Mouse (Mus musculus): ENCODE results near the gene Egf. TPM values are rescaled to one million over a fixed set of nuclear protein-coding genes. Genes with fewer than 3 reads are reported as not detected.

Gene Egf
- polyA plus RNA-seq, 1 experiment: 4.1 TPM

DNA sequence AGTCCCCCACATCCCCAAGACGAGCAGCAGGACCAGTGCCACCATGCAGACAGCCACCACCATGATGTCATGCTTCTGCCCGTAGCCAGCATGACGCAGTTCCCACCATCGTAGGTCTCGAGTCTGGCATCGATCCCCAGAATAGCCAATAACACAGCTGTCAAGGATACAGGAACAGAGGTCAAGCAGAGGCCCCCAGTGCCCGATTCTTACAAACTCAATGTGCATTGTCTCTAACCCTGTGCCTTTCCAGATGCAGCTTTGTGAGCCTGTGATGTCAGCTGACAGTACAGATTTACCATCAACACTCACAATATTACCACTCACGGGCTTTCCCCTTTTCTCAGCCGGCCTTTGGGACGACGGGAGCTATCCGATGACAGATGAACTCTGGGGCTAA is 68.9 kb downstream of the Egf start:
- DNase-seq: no peak
- TF ChIP-seq POLR2A (IDR thresholded peaks at IDR 0.05; ENCODE audit: control insufficient read depth, extremely low read depth, insufficient read depth, low read length, poor library complexity) (no peak), CTCF (IDR thresholded peaks at IDR 0.05; ENCODE audit: borderline replicate concordance, control insufficient read depth, extremely low read depth, insufficient read depth, low read length, poor library complexity) (no peak)
- H3K27ac ChIP-seq (ENCODE audit: control insufficient read depth, insufficient read depth, low read length): no peak overlapping the region
- no peak overlapping the region for H3K4me3 ChIP-seq (ENCODE audit: control insufficient read depth, insufficient read depth, low read length)
- 96% methylated on average over 12 of the region's 12 CpGs for WGBS
- no peaks in the 10 kb centered on the region for H3K4me1 ChIP-seq (replicated peaks; ENCODE audit: control insufficient read depth, insufficient read depth, low read length)
- H3K36me3 ChIP-seq (ENCODE audit: control insufficient read depth, insufficient read depth, low read length): no peaks in the 10 kb centered on the region
- H3K27me3 ChIP-seq (ENCODE audit: control insufficient read depth, insufficient read depth, low read length): no peaks in the 10 kb centered on the region

DNA sequence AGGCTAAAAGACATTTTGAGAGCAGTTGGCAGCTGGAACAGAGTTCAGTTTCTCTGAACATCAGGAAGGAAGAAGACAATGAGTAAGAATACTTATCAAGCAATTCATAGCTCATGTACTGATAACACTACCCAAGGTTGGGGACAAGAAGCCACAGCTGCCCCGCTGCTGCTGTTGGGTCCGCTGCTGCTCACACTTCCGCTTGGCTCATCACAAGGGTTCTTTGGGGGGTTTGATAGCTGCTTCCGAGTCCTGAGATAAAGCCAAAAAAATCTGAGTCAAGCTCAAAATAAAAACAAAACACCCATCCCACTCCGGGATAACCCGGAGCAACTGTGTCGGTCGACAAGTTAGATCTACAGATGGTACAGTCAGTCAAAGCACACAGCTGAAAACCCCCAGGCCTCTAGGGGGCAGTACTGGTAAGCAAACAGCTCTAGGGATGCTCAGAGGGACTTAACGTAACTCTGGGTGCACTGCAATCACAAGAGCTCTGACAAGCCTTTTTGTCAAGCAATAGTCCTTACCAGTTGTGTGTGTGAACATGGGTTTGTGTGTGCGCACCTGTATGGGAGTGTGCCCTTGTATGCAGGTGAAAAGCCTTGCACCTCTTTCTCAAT is 71.9 kb downstream of the Egf start:
- Histone ChIP-seq H3K27ac (ENCODE audit: control insufficient read depth, insufficient read depth, low read length) (no peak overlapping the region), H3K27me3 (ENCODE audit: control insufficient read depth, insufficient read depth, low read length) (no peaks in the 10 kb centered on the region), H3K36me3 (ENCODE audit: control insufficient read depth, insufficient read depth, low read length) (no peaks in the 10 kb centered on the region), H3K4me3 (ENCODE audit: control insufficient read depth, insufficient read depth, low read length) (no peak overlapping the region), H3K4me1 (replicated peaks; ENCODE audit: control insufficient read depth, insufficient read depth, low read length) (no peaks in the 10 kb centered on the region)
- TF ChIP-seq CTCF (IDR thresholded peaks at IDR 0.05; ENCODE audit: borderline replicate concordance, control insufficient read depth, extremely low read depth, insufficient read depth, low read length, poor library complexity) (no peak), POLR2A (IDR thresholded peaks at IDR 0.05; ENCODE audit: control insufficient read depth, extremely low read depth, insufficient read depth, low read length, poor library complexity) (no peak)
- 95% methylated on average over 10 of the region's 10 CpGs for WGBS
- peak; percentile 40 for DNase-seq

DNA sequence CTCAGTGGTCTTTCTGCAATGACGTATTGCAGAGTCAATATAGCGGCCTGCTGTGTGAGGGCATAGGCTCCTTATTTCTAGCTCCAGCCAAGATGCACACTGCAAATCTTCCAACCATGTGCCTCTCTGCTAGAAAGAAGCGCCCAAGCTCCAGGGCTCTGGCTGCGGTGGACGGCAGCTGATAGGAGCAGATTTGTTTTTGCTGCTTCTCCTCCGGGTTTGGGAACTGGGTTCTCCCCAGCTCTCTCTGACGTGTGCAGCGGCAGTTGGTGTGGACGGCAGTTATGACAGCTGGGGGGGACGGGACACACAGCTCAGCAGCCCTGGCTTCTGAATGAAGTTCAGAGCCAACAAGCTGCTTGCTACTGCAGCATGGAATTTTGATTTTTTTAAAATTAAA is 72.7 kb downstream of the Egf start:
- no peaks in the 10 kb centered on the region for H3K36me3 ChIP-seq (ENCODE audit: control insufficient read depth, insufficient read depth, low read length)
- H3K4me3 ChIP-seq (ENCODE audit: control insufficient read depth, insufficient read depth, low read length): no peak overlapping the region
- DNase-seq: no peak
- no peaks in the 10 kb centered on the region for H3K4me1 ChIP-seq (replicated peaks; ENCODE audit: control insufficient read depth, insufficient read depth, low read length)
- WGBS: 96% methylated on average over 10 of the region's 10 CpGs
- H3K27ac ChIP-seq (ENCODE audit: control insufficient read depth, insufficient read depth, low read length): no peak overlapping the region
- H3K27me3 ChIP-seq (ENCODE audit: control insufficient read depth, insufficient read depth, low read length): no peaks in the 10 kb centered on the region
- TF ChIP-seq POLR2A (IDR thresholded peaks at IDR 0.05; ENCODE audit: control insufficient read depth, extremely low read depth, insufficient read depth, low read length, poor library complexity): no peak
- TF ChIP-seq CTCF (IDR thresholded peaks at IDR 0.05; ENCODE audit: borderline replicate concordance, control insufficient read depth, extremely low read depth, insufficient read depth, low read length, poor library complexity): no peak

DNA sequence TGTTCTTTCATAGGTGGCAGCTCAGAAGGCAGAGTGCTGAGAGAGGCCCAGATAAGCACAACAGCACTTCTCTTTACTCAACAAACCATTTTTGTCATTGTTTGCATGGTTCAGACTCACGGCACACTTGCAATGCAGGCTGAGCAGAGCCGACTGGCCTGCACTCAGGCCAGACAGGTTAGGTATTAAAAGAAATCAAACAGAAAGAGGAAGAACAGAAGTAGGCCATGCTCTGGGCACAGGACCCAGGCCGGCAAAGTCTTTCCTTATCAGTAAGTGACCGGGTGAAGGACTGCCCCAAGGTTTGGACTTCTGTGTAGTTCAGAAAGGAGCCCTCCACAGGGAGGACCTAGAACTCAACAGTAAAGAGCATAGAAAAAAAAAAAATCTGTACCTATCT is 73.3 kb downstream of the Egf start:
- Histone ChIP-seq H3K36me3 (ENCODE audit: control insufficient read depth, insufficient read depth, low read length) (no peaks in the 10 kb centered on the region), H3K27ac (ENCODE audit: control insufficient read depth, insufficient read depth, low read length) (no peak overlapping the region), H3K27me3 (ENCODE audit: control insufficient read depth, insufficient read depth, low read length) (no peaks in the 10 kb centered on the region), H3K4me1 (replicated peaks; ENCODE audit: control insufficient read depth, insufficient read depth, low read length) (no peaks in the 10 kb centered on the region), H3K4me3 (ENCODE audit: control insufficient read depth, insufficient read depth, low read length) (no peak overlapping the region)
- TF ChIP-seq CTCF (IDR thresholded peaks at IDR 0.05; ENCODE audit: borderline replicate concordance, control insufficient read depth, extremely low read depth, insufficient read depth, low read length, poor library complexity) (no peak), POLR2A (IDR thresholded peaks at IDR 0.05; ENCODE audit: control insufficient read depth, extremely low read depth, insufficient read depth, low read length, poor library complexity) (no peak)
- WGBS: 96% methylated on average over 4 of the region's 4 CpGs
- DNase-seq: no peak

DNA sequence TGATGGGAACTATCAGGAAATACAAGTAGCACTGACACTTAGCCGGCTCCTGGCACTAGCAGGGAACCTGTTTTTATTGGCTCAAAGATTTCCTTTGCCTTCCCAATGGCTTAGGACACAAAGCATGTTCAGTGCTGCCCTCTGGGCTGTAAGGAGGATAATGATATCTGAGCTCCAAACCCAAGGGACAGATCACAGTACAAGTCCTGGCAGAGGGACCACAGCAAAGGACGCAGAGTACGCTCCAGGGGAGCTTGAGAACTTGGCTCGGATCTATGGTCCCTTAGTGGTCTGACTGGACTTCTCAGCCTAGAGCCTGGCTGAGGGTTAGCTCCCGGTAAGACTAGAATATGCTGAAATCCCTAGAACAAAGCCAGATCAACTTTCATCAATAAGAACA is 74.9 kb downstream of the Egf start:
- no peaks in the 10 kb centered on the region for H3K4me1 ChIP-seq (replicated peaks; ENCODE audit: control insufficient read depth, insufficient read depth, low read length)
- no peaks in the 10 kb centered on the region for H3K27me3 ChIP-seq (ENCODE audit: control insufficient read depth, insufficient read depth, low read length)
- DNase-seq: no peak
- no peak overlapping the region for H3K4me3 ChIP-seq (ENCODE audit: control insufficient read depth, insufficient read depth, low read length)
- H3K27ac ChIP-seq (ENCODE audit: control insufficient read depth, insufficient read depth, low read length): no peak overlapping the region
- TF ChIP-seq POLR2A (IDR thresholded peaks at IDR 0.05; ENCODE audit: control insufficient read depth, extremely low read depth, insufficient read depth, low read length, poor library complexity) (no peak), CTCF (IDR thresholded peaks at IDR 0.05; ENCODE audit: borderline replicate concordance, control insufficient read depth, extremely low read depth, insufficient read depth, low read length, poor library complexity) (no peak)
- 89% methylated on average over 5 of the region's 5 CpGs for WGBS
- no peaks in the 10 kb centered on the region for H3K36me3 ChIP-seq (ENCODE audit: control insufficient read depth, insufficient read depth, low read length)

DNA sequence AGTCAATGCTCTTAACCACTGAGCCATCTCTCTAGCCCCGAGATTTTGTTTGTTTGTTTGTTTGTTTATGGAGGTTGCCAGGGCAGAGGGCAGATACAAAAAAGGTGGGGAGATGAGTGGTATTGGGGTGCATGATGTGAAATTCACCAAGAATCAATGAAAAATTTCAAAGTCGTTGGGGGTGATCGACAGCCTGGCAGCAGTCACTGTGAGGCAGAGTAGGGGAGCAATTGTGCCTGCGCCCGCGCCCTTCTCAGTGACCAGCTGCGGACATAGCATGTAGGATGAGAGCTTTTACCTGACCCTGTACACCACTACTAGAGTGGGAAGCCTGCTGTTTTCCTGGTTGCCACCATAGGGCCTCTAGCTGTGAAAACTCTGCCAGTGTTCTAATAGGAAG is 79.2 kb downstream of the Egf start:
- Histone ChIP-seq H3K27me3 (ENCODE audit: control insufficient read depth, insufficient read depth, low read length) (no peaks in the 10 kb centered on the region), H3K4me3 (ENCODE audit: control insufficient read depth, insufficient read depth, low read length) (no peak overlapping the region), H3K36me3 (ENCODE audit: control insufficient read depth, insufficient read depth, low read length) (no peaks in the 10 kb centered on the region), H3K4me1 (replicated peaks; ENCODE audit: control insufficient read depth, insufficient read depth, low read length) (no peaks in the 10 kb centered on the region), H3K27ac (ENCODE audit: control insufficient read depth, insufficient read depth, low read length) (no peak overlapping the region)
- no peak for DNase-seq
- TF ChIP-seq CTCF (IDR thresholded peaks at IDR 0.05; ENCODE audit: borderline replicate concordance, control insufficient read depth, extremely low read depth, insufficient read depth, low read length, poor library complexity) (no peak), POLR2A (IDR thresholded peaks at IDR 0.05; ENCODE audit: control insufficient read depth, extremely low read depth, insufficient read depth, low read length, poor library complexity) (no peak)
- 94% methylated on average over 7 of the region's 7 CpGs for WGBS

DNA sequence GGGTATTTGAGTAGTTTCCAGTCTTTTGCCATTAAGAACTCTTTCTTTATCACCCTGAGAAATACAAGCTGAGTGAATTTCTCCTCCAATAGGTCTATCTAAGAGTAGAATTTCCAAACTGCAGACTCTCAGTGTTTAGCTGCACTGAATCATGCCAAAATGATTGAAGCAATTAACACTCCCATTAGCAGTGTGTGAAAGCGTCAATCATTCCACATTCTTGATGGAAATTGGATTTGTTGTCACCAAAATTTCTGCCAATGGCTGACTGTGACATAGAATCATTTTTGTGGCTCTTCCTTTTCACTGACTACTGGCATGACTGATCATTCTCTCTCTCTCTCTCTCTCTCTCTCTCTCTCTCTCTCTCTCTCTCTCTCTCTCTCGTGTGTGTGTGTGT is 91.2 kb downstream of the Egf start:
- Histone ChIP-seq H3K27me3 (ENCODE audit: control insufficient read depth, insufficient read depth, low read length) (no peaks in the 10 kb centered on the region), H3K4me3 (ENCODE audit: control insufficient read depth, insufficient read depth, low read length) (no peak overlapping the region), H3K4me1 (replicated peaks; ENCODE audit: control insufficient read depth, insufficient read depth, low read length) (peaks cover under 1% of the 10 kb centered on the region; the same call in 1 of the 2 replicates), H3K27ac (ENCODE audit: control insufficient read depth, insufficient read depth, low read length) (no peak overlapping the region), H3K36me3 (ENCODE audit: control insufficient read depth, insufficient read depth, low read length) (no peaks in the 10 kb centered on the region)
- no peak for DNase-seq
- 71% methylated on average over 2 of the region's 2 CpGs for WGBS
- TF ChIP-seq CTCF (IDR thresholded peaks at IDR 0.05; ENCODE audit: borderline replicate concordance, control insufficient read depth, extremely low read depth, insufficient read depth, low read length, poor library complexity) (no peak), POLR2A (IDR thresholded peaks at IDR 0.05; ENCODE audit: control insufficient read depth, extremely low read depth, insufficient read depth, low read length, poor library complexity) (no peak)
